Mouse (Mus musculus): ENCODE data around the gene Ppp4r2.

- no peak for TF ChIP-seq EP300 (IDR thresholded peaks at IDR 0.05; ENCODE audit: low read depth)
- no peak for TF ChIP-seq CTCF (IDR thresholded peaks at IDR 0.05; ENCODE audit: low read depth)
These were observed 48.2 kb downstream of the Ppp4r2 start for GRCm38 (mm10) chr6:100881657-100882056.

Data from liver, postnatal 0 days (tissue).